Mouse (Mus musculus): ENCODE results near the gene Ubl4b. TPM values are rescaled to one million over a fixed set of nuclear protein-coding genes. Genes with fewer than 3 reads are reported as not detected.
A peak's percentile ranks its signal among the peaks of the same experiment; 100 is the strongest.

The Ubl4b gene
- polyA plus RNA-seq, 1 experiment from 2014 or later = not detected

DNA sequence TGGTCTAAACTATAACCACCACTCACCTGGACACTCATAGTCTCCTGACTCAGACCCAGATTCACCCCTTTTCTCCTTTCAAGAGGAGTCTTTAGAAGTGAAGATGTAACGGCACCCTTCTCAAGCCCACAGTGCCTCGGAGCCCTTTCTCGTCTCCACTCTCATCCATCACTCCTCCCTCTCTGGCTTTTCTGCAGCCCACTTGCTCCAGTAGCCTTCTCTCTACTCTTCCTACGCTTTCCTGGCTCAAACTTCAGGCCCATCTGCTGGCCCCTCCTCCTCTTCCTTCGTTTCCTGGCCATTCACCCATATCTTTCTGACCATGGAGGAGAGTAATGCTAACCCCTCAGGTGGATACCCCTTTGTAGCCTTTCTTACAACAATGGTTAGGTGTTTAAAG lies 33.9 kb downstream of the Ubl4b start:
- no peaks in the 10 kb centered on the region for H3K9me3 ChIP-seq (ENCODE audit: control insufficient read depth, low read length)
- no peak overlapping the region for H3K4me3 ChIP-seq (ENCODE audit: low read depth, low read length)
- peaks cover 30% of the 10 kb centered on the region for H3K27me3 ChIP-seq (ENCODE audit: control insufficient read depth, insufficient read depth, low read length)
- no peak overlapping the region for H3K27ac ChIP-seq (ENCODE audit: low read depth, low read length)
- peaks cover 5% of the 10 kb centered on the region; the same call in 1 of the 2 replicates for H3K4me1 ChIP-seq (replicated peaks; ENCODE audit: control insufficient read depth, insufficient read depth, low read length)
- DNase-seq (ENCODE audit: low spot score) = peak; percentile 21
- H3K9ac ChIP-seq (ENCODE audit: low read length) = no peak overlapping the region
- no peak overlapping the region for H3K4me2 ChIP-seq (ENCODE audit: low read depth, low read length, severe bottlenecking)
- WGBS = 81% methylated on average over 5 of the region's 5 CpGs
- no peak for ATAC-seq (replicated peaks; ENCODE audit: low FRiP score)
- no peaks in the 10 kb centered on the region for H3K36me3 ChIP-seq (ENCODE audit: control insufficient read depth, insufficient read depth, low read length)

DNA sequence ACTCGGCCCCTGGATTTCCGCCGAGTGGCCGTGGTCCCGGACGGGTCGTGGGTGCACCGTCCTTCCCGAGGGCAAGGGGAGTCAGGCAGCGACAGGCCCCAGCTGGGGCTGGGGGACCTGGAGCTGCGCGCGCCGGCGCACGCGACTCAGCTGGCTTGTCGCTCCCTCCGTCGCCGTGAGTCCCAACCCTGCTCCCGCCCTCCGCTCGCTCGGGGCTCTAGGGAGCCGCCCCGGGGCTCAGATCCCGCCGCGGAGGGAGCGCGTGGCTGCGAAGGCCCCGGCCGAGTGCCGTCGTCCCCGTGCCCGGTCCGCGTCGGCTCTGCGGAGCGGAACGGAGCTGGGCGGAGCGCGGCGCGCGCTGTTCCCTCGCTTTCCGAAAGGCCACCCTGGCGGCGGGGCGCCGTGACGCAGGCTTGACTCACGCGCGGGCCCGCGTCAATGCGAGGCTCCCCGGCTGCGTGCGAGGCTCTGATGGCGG lies 37.2 kb downstream of the Ubl4b start, which contains the start of gene Slc6a17:
Gene Slc6a17 (minus strand): TSS at position 388 of the 478 bp plus-strand sequence.
- Histone ChIP-seq H3K4me2 (ENCODE audit: low read depth, low read length, severe bottlenecking) (peak within 1 kb of the TSS; percentile 95), H3K36me3 (ENCODE audit: control insufficient read depth, insufficient read depth, low read length) (no peaks in the 10 kb centered on the region), H3K4me1 (replicated peaks; ENCODE audit: control insufficient read depth, insufficient read depth, low read length) (peaks cover 5% of the 10 kb centered on the region; the same call in 1 of the 2 replicates), H3K4me3 (ENCODE audit: low read depth, low read length) (peak within 1 kb of the TSS; percentile 49), H3K9ac (ENCODE audit: low read length) (peak within 1 kb of the TSS; percentile 62), H3K27ac (ENCODE audit: low read depth, low read length) (no peak within 1 kb of the TSS), H3K27me3 (ENCODE audit: control insufficient read depth, insufficient read depth, low read length) (peaks cover 32% of the 10 kb centered on the region), H3K9me3 (ENCODE audit: control insufficient read depth, low read length) (no peaks in the 10 kb centered on the region)
- ATAC-seq (replicated peaks; ENCODE audit: low FRiP score) (peak; percentile 75), DNase-seq (ENCODE audit: low spot score) (peak; percentile 82)
- WGBS = under 1% methylated on average over 67 of the region's 68 CpGs

- no peaks in the 10 kb centered on the region for H3K9me3 ChIP-seq (ENCODE audit: control insufficient read depth, low read length)
- H3K4me1 ChIP-seq (replicated peaks; ENCODE audit: control insufficient read depth, insufficient read depth, low read length) = peaks cover 5% of the 10 kb centered on the region; the same call in 1 of the 2 replicates
- peaks cover 32% of the 10 kb centered on the region for H3K27me3 ChIP-seq (ENCODE audit: control insufficient read depth, insufficient read depth, low read length)
- no peak overlapping the region for H3K27ac ChIP-seq (ENCODE audit: low read depth, low read length)
- peak overlapping the region; percentile 62 for H3K9ac ChIP-seq (ENCODE audit: low read length)
- 5% methylated on average over 55 of the region's 55 CpGs for WGBS
- ATAC-seq (replicated peaks; ENCODE audit: low FRiP score) = peak; percentile 85
- H3K4me2 ChIP-seq (ENCODE audit: low read depth, low read length, severe bottlenecking) = peak overlapping the region; percentile 95
- no peaks in the 10 kb centered on the region for H3K36me3 ChIP-seq (ENCODE audit: control insufficient read depth, insufficient read depth, low read length)
- peak overlapping the region; percentile 49 for H3K4me3 ChIP-seq (ENCODE audit: low read depth, low read length)
- peak; percentile 83 for DNase-seq (ENCODE audit: low spot score)
Measured at GRCm38 (mm10) chr3:107516776-107517630, 37.9 kb downstream of the Ubl4b start.

DNA sequence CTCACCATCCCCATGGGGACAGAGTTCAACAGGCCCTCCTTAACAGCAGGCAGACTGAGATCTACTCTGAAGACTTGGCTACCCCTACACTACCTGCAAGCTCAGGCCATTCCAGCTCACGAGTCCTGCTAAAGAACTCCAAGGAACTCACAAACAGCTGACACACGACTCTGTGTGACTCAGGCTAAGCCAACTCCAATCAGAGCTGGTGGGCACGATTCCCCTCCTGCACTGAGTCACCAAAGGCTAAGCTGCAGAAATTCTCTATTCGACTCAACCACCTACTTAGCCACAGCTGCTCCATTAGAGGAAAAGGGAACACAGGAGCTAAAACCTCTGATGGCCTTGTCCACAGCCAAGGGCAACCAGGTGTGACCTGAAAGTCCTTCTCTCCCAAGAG lies 38.9 kb downstream of the Ubl4b start:
- Histone ChIP-seq H3K36me3 (ENCODE audit: control insufficient read depth, insufficient read depth, low read length) (no peaks in the 10 kb centered on the region), H3K27ac (ENCODE audit: low read depth, low read length) (no peak overlapping the region), H3K9ac (ENCODE audit: low read length) (no peak overlapping the region), H3K4me2 (ENCODE audit: low read depth, low read length, severe bottlenecking) (no peak overlapping the region), H3K4me3 (ENCODE audit: low read depth, low read length) (no peak overlapping the region), H3K27me3 (ENCODE audit: control insufficient read depth, insufficient read depth, low read length) (peaks cover 32% of the 10 kb centered on the region), H3K9me3 (ENCODE audit: control insufficient read depth, low read length) (no peaks in the 10 kb centered on the region), H3K4me1 (replicated peaks; ENCODE audit: control insufficient read depth, insufficient read depth, low read length) (peaks cover 5% of the 10 kb centered on the region; the same call in 1 of the 2 replicates)
- 76% methylated on average over 4 of the region's 4 CpGs for WGBS
- no peak for ATAC-seq (replicated peaks; ENCODE audit: low FRiP score)
- DNase-seq (ENCODE audit: low spot score) = no peak

GRCm38 (mm10) chr3:107511416-107511815 lies 43.5 kb downstream of the Ubl4b start:
- Histone ChIP-seq H3K9ac (ENCODE audit: low read length) (no peak overlapping the region), H3K27ac (ENCODE audit: low read depth, low read length) (no peak overlapping the region), H3K36me3 (ENCODE audit: control insufficient read depth, insufficient read depth, low read length) (no peaks in the 10 kb centered on the region), H3K27me3 (ENCODE audit: control insufficient read depth, insufficient read depth, low read length) (peaks cover 6% of the 10 kb centered on the region), H3K9me3 (ENCODE audit: control insufficient read depth, low read length) (no peaks in the 10 kb centered on the region), H3K4me3 (ENCODE audit: low read depth, low read length) (no peak overlapping the region), H3K4me2 (ENCODE audit: low read depth, low read length, severe bottlenecking) (no peak overlapping the region), H3K4me1 (replicated peaks; ENCODE audit: control insufficient read depth, insufficient read depth, low read length) (peaks cover 4% of the 10 kb centered on the region; the same call in 1 of the 2 replicates)
- 81% methylated on average over 3 of the region's 3 CpGs for WGBS
- DNase-seq (ENCODE audit: low spot score) = no peak
- no peak for ATAC-seq (replicated peaks; ENCODE audit: low FRiP score)

DNA sequence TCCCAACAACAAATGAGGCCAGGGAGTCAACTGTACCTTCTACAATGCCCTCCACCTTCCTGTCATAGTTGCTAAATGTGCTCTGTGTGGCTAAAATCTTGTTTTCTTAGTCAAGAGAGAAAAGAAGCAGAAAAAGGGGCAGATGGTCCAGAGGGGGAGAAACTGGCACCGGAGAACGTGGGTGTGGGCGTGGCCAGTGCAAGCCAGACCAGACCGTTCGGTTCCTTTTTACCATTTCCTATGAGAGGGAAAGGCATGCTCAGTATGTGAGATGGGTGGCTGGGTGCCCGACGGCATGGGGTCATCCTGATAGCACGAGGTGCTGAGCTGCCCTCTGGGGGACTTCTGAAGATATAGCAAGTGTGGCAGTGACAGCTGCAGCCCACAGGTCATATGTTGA lies 46.2 kb downstream of the Ubl4b start:
- no peak for DNase-seq (ENCODE audit: low spot score)
- Histone ChIP-seq H3K4me1 (replicated peaks; ENCODE audit: control insufficient read depth, insufficient read depth, low read length) (peaks cover 12% of the 10 kb centered on the region), H3K36me3 (ENCODE audit: control insufficient read depth, insufficient read depth, low read length) (no peaks in the 10 kb centered on the region), H3K4me2 (ENCODE audit: low read depth, low read length, severe bottlenecking) (no peak overlapping the region), H3K27ac (ENCODE audit: low read depth, low read length) (no peak overlapping the region), H3K27me3 (ENCODE audit: control insufficient read depth, insufficient read depth, low read length) (no peaks in the 10 kb centered on the region), H3K9me3 (ENCODE audit: control insufficient read depth, low read length) (no peaks in the 10 kb centered on the region), H3K9ac (ENCODE audit: low read length) (no peak overlapping the region), H3K4me3 (ENCODE audit: low read depth, low read length) (no peak overlapping the region)
- 86% methylated on average over 8 of the region's 8 CpGs for WGBS
- no peak for ATAC-seq (replicated peaks; ENCODE audit: low FRiP score)

DNA sequence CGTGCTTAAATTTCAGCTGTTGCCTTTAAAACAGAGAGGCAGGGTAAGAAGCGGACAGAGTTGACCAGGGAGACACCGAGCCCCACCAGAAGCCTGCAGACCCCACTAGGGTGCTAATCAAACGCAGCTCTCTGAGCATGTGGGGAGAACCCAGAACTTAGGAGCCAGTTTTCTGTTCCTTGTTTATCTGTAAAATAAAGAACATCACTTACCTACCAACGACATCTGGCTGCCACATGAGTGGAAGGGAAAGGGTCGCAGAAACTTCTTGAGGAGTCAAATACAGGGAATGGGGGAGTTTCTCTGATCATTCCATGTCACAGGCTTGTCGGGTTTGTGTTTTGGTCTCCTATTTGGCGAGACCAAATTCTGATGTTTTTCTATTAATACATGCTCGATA lies 46.9 kb downstream of the Ubl4b start:
- H3K36me3 ChIP-seq (ENCODE audit: control insufficient read depth, insufficient read depth, low read length) = no peaks in the 10 kb centered on the region
- H3K27ac ChIP-seq (ENCODE audit: low read depth, low read length) = no peak overlapping the region
- H3K9me3 ChIP-seq (ENCODE audit: control insufficient read depth, low read length) = no peaks in the 10 kb centered on the region
- H3K4me2 ChIP-seq (ENCODE audit: low read depth, low read length, severe bottlenecking) = no peak overlapping the region
- no peak for DNase-seq (ENCODE audit: low spot score)
- H3K27me3 ChIP-seq (ENCODE audit: control insufficient read depth, insufficient read depth, low read length) = no peaks in the 10 kb centered on the region
- H3K4me3 ChIP-seq (ENCODE audit: low read depth, low read length) = no peak overlapping the region
- no peak for ATAC-seq (replicated peaks; ENCODE audit: low FRiP score)
- H3K9ac ChIP-seq (ENCODE audit: low read length) = no peak overlapping the region
- 79% methylated on average over 9 of the region's 9 CpGs for WGBS
- H3K4me1 ChIP-seq (replicated peaks; ENCODE audit: control insufficient read depth, insufficient read depth, low read length) = peaks cover 12% of the 10 kb centered on the region

- Histone ChIP-seq H3K27me3 (ENCODE audit: control insufficient read depth, insufficient read depth, low read length) (no peaks in the 10 kb centered on the region), H3K36me3 (ENCODE audit: control insufficient read depth, insufficient read depth, low read length) (no peaks in the 10 kb centered on the region), H3K9ac (ENCODE audit: low read length) (no peak overlapping the region), H3K4me3 (ENCODE audit: low read depth, low read length) (no peak overlapping the region), H3K27ac (ENCODE audit: low read depth, low read length) (peak overlapping the region; percentile 46), H3K9me3 (ENCODE audit: control insufficient read depth, low read length) (no peaks in the 10 kb centered on the region), H3K4me1 (replicated peaks; ENCODE audit: control insufficient read depth, insufficient read depth, low read length) (peaks cover 12% of the 10 kb centered on the region), H3K4me2 (ENCODE audit: low read depth, low read length, severe bottlenecking) (0 out of 2 replicates have a peak overlapping the region, but pooled peaks have one; percentile 12)
- DNase-seq (ENCODE audit: low spot score) = no peak
- WGBS = 53% methylated on average over 4 of the region's 4 CpGs
- ATAC-seq (replicated peaks; ENCODE audit: low FRiP score) = no peak
Measured at GRCm38 (mm10) chr3:107506531-107506930, 48.3 kb downstream of the Ubl4b start.
